Mouse (Mus musculus): ENCODE data around the gene Rin1.

GRCm38 (mm10) chr19:5051031-5051430 lies 750 bp downstream of the Rin1 start:
- TF ChIP-seq CTCF (IDR thresholded peaks at IDR 0.05; ENCODE audit: borderline replicate concordance, insufficient read depth, low read depth, low read length), result no peak
- TF ChIP-seq POLR2A (IDR thresholded peaks at IDR 0.05; ENCODE audit: borderline replicate concordance, insufficient read depth, low read length), result no peak
